Mouse (Mus musculus): ENCODE results near the gene Tmem117. TPM values are rescaled to one million over a fixed set of nuclear protein-coding genes. Genes with fewer than 3 reads are reported as not detected.

Gene Tmem117
- total RNA-seq, 2 experiments from 2014 or later, result 11.3 to 12.1 TPM

GRCm38 (mm10) chr15:94722759-94723158 is 93.7 kb downstream of the Tmem117 start:
- DNase-seq, result peak; percentile 45 to 71
- intact Hi-C loops (cut with DNase I), result loop anchor here (2.0 kb wide), 1 partner anchor 852 kb away; no protein-coding TSS in a partner anchor

- DNase-seq, result no peak
- intact Hi-C loops (cut with DNase I), result no loop called here
Measured at GRCm38 (mm10) chr15:94732104-94732503, 103.1 kb downstream of the Tmem117 start.

GRCm38 (mm10) chr15:94769227-94769626 is 140.2 kb downstream of the Tmem117 start:
- DNase-seq, result peak; percentile 4 to 35
- intact Hi-C loops (cut with DNase I), result loop anchor here (1.0 kb wide), 1 partner anchor 805 kb away; no protein-coding TSS in a partner anchor

GRCm38 (mm10) chr15:94770832-94771578 is 142.0 kb downstream of the Tmem117 start:
- DNase-seq, result no peak
- intact Hi-C loops (cut with DNase I), result no loop called here

GRCm38 (mm10) chr15:94771691-94772090 is 142.7 kb downstream of the Tmem117 start:
- intact Hi-C loops (cut with DNase I), result no loop called here
- DNase-seq, result no peak

GRCm38 (mm10) chr15:94776119-94777069 is 147.4 kb downstream of the Tmem117 start:
- no peak for DNase-seq
- intact Hi-C loops (cut with DNase I), result no loop called here

- intact Hi-C loops (cut with DNase I), result no loop called here
Measured at GRCm38 (mm10) chr15:94781556-94781955, 152.5 kb downstream of the Tmem117 start.

GRCm38 (mm10) chr15:94793455-94793854 is 164.4 kb downstream of the Tmem117 start:
- no peak for DNase-seq
- intact Hi-C loops (cut with DNase I), result no loop called here

More at GRCm38 (mm10) chr15:94781556-94781955, 152.5 kb downstream of the Tmem117 start:
- DNase-seq, result no peak

GRCm38 (mm10) chr15:94795484-94795883 is 166.5 kb downstream of the Tmem117 start:
- DNase-seq, result no peak
- intact Hi-C loops (cut with DNase I), result no loop called here

GRCm38 (mm10) chr15:94798236-94798635 is 169.2 kb downstream of the Tmem117 start:
- intact Hi-C loops (cut with DNase I), result no loop called here
- DNase-seq, result no peak

GRCm38 (mm10) chr15:94801462-94801861 is 172.4 kb downstream of the Tmem117 start:
- DNase-seq, result no peak
- intact Hi-C loops (cut with DNase I), result no loop called here

- DNase-seq, result no peak
Measured at GRCm38 (mm10) chr15:94802820-94803219, 173.8 kb downstream of the Tmem117 start.

GRCm38 (mm10) chr15:94803624-94804342 is 174.8 kb downstream of the Tmem117 start:
- intact Hi-C loops (cut with DNase I), result no loop called here
- DNase-seq, result no peak

More at GRCm38 (mm10) chr15:94802820-94803219, 173.8 kb downstream of the Tmem117 start:
- intact Hi-C loops (cut with DNase I), result no loop called here

GRCm38 (mm10) chr15:94806005-94806404 is 177.0 kb downstream of the Tmem117 start:
- intact Hi-C loops (cut with DNase I), result no loop called here
- DNase-seq, result no peak

- intact Hi-C loops (cut with DNase I), result no loop called here
- no peak for DNase-seq
Measured at GRCm38 (mm10) chr15:94811550-94811949, 182.5 kb downstream of the Tmem117 start.

GRCm38 (mm10) chr15:94814213-94815100 is 185.4 kb downstream of the Tmem117 start:
- peak; percentile 16 to 35 for DNase-seq
- intact Hi-C loops (cut with DNase I), result no loop called here

- intact Hi-C loops (cut with DNase I), result no loop called here
- no peak for DNase-seq
Measured at GRCm38 (mm10) chr15:94835634-94836033, 206.6 kb downstream of the Tmem117 start.

GRCm38 (mm10) chr15:94838646-94839045 is 209.6 kb downstream of the Tmem117 start:
- intact Hi-C loops (cut with DNase I), result no loop called here
- DNase-seq, result no peak

- DNase-seq, result no peak
- intact Hi-C loops (cut with DNase I), result no loop called here
Measured at GRCm38 (mm10) chr15:94847501-94847900, 218.5 kb downstream of the Tmem117 start.

- no peak for DNase-seq
- intact Hi-C loops (cut with DNase I), result no loop called here
Measured at GRCm38 (mm10) chr15:94859641-94860040, 230.6 kb downstream of the Tmem117 start.
